Mouse (Mus musculus) right cerebral cortex, adult 2 months (tissue): ENCODE measurements around the gene Zfp874b.
"Not testable (repeated sequence)": the region's sequence is repeated elsewhere in the genome, so short reads cannot be mapped to it uniquely, and the experiment has no call there.

Experiments
- DNase-seq, 2 experiments: peaks; one replicate each; pipeline ENCODE4 v3.0.0; 2021 to 2022; ENCODE audit warnings: low spot score in 2 of 2

Gene Zfp874b

GRCm38 (mm10) chr13:67483625-67484423 is at the start of gene Zfp874b:
TSS of gene Zfp874b (minus strand) at chr13:67484258.
- peak; percentile 90 to 96 for DNase-seq

- DNase-seq, result no peak
Observed at GRCm38 (mm10) chr13:67527049-67527730, 43.1 kb upstream of the Zfp874b start.

- DNase-seq, result peak; percentile 94 to 97
Observed at GRCm38 (mm10) chr13:67525753-67526410, 41.8 kb upstream of the Zfp874b start, which contains the start of the genes Gm26965 and Zfp87. TSS of gene Gm26965 (minus strand) at chr13:67526151. TSS of gene Zfp87 (minus strand) at chr13:67526177.

GRCm38 (mm10) chr13:67500908-67501307 is 16.9 kb upstream of the Zfp874b start:
- DNase-seq, result no peak

GRCm38 (mm10) chr13:67500084-67500719 is 16.1 kb upstream of the Zfp874b start, which contains the start of gene Zfp58:
TSS of gene Zfp58 (minus strand) at chr13:67500555.
- DNase-seq, result peak; percentile 89 to 95

- no peak for DNase-seq
Observed at GRCm38 (mm10) chr13:67495631-67496030, 11.6 kb upstream of the Zfp874b start.

- DNase-seq, result peak; percentile 10 to 41
Observed at GRCm38 (mm10) chr13:67484424-67484811, 360 bp upstream of the Zfp874b start.

- DNase-seq, result no peak
Observed at GRCm38 (mm10) chr13:67481528-67481927, 2.5 kb downstream of the Zfp874b start.

GRCm38 (mm10) chr13:67469274-67469673 is 14.8 kb downstream of the Zfp874b start:
- DNase-seq, result no peak

- not testable (repeated sequence) for DNase-seq
Observed at GRCm38 (mm10) chr13:67463506-67464185, 20.4 kb downstream of the Zfp874b start.

- no peak for DNase-seq
Observed at GRCm38 (mm10) chr13:67452021-67452309, 32.1 kb downstream of the Zfp874b start.

GRCm38 (mm10) chr13:67451172-67452020 is 32.7 kb downstream of the Zfp874b start, which contains the start of gene Zfp874a:
TSS of gene Zfp874a (minus strand) at chr13:67451624.
- DNase-seq, result peak; percentile 91 to 98

GRCm38 (mm10) chr13:67437095-67437494 is 47.0 kb downstream of the Zfp874b start:
- DNase-seq, result not testable (repeated sequence)

GRCm38 (mm10) chr13:67428116-67428515 is 55.9 kb downstream of the Zfp874b start:
- no peak for DNase-seq

- DNase-seq, result not testable (repeated sequence)
Observed at GRCm38 (mm10) chr13:67425699-67426098, 58.4 kb downstream of the Zfp874b start.

- not testable (repeated sequence) for DNase-seq
Observed at GRCm38 (mm10) chr13:67422532-67422931, 61.5 kb downstream of the Zfp874b start.
